Mouse (Mus musculus) layer of hippocampus, adult 9-11 months (tissue): ENCODE data around the gene A530032D15Rik.
"Not testable (repeated sequence)": the region's sequence is repeated elsewhere in the genome, so short reads cannot be mapped to it uniquely, and the experiment has no call there.

Experiments used
- DNase-seq: peaks from one replicate; pipeline ENCODE4 v3.0.0; 2022

A530032D15Rik gene

DNA sequence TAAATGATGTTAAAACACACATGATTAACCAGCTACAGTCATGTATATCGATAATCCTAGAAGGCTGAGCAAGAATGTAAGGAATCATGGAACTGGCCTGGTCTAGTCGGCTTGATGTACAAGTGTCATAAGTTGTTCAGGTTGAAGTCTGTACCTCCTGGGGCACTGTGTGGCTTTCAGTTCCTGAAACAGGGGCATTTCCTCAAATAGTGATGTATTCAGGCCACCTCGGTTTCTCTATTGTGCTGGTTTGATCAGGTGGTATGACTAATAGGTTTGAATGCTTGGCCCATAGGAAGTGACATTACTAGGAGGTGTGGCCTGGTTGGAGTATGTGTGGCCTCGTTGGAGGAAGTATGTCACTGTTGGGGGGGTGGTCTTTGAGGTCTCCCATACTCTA is 75.3 kb downstream of the A530032D15Rik start:
- not testable (repeated sequence) for DNase-seq

- DNase-seq, result not testable (repeated sequence)
These were observed 76.0 kb downstream of the A530032D15Rik start for GRCm38 (mm10) chr1:85033616-85034015.
